Mouse (Mus musculus): ENCODE results near the gene Dph7. TPM values are rescaled to one million over a fixed set of nuclear protein-coding genes. Genes with fewer than 3 reads are reported as not detected.

Dph7 gene
- 8.5 and 9.9 TPM in 2 replicates for total RNA-seq (2021)
- long read RNA-seq, experiment 1, transcript Dph7-201 (9 exons, 1,666 nt): major isoform, 6 of 24 reads
- long read RNA-seq, experiment 1, partial matches to known transcripts: 1 of 24 reads
- long read RNA-seq, experiment 1, other reads (novel, unspliced or antisense): 16 of 24 reads
- long read RNA-seq, experiment 2, transcript Dph7-201 (9 exons, 1,666 nt): major isoform, 5 of 11 reads
- long read RNA-seq, experiment 2, partial matches to known transcripts: 1 of 11 reads
- long read RNA-seq, experiment 2, other reads (novel, unspliced or antisense): 5 of 11 reads

GRCm38 (mm10) chr2:24962304-24963000, at the start of gene Dph7:
Gene Dph7 (plus strand): TSS chr2:24962400.
- peak; percentile 93 for DNase-seq

GRCm38 (mm10) chr2:24912589-24912988, 49.6 kb upstream of the Dph7 start:
- no peak for DNase-seq

GRCm38 (mm10) chr2:24914762-24915161, 47.4 kb upstream of the Dph7 start:
- no peak for DNase-seq

- DNase-seq: peak; percentile 98
Observed at GRCm38 (mm10) chr2:24918930-24919838, 43.0 kb upstream of the Dph7 start, which contains the start of gene Ehmt1. Gene Ehmt1 (minus strand): TSS chr2:24919614.

- no peak for DNase-seq
Observed at GRCm38 (mm10) chr2:24919839-24920175, 42.4 kb upstream of the Dph7 start.

GRCm38 (mm10) chr2:24923561-24923960, 38.6 kb upstream of the Dph7 start:
- peak; percentile 57 for DNase-seq

- no peak for DNase-seq
Observed at GRCm38 (mm10) chr2:24925284-24925683, 36.9 kb upstream of the Dph7 start.

- no peak for DNase-seq
Observed at GRCm38 (mm10) chr2:24926345-24926964, 35.7 kb upstream of the Dph7 start.

GRCm38 (mm10) chr2:24926965-24927358, 35.2 kb upstream of the Dph7 start:
- no peak for DNase-seq

GRCm38 (mm10) chr2:24927810-24928479, 34.3 kb upstream of the Dph7 start:
- DNase-seq: peak; percentile 53

GRCm38 (mm10) chr2:24929119-24929518, 33.1 kb upstream of the Dph7 start:
- no peak for DNase-seq

- no peak for DNase-seq
Observed at GRCm38 (mm10) chr2:24929593-24929992, 32.6 kb upstream of the Dph7 start.

- DNase-seq: no peak
Observed at GRCm38 (mm10) chr2:24934441-24934963, 27.7 kb upstream of the Dph7 start.

GRCm38 (mm10) chr2:24935057-24935796, 27.0 kb upstream of the Dph7 start, which contains the start of gene Arrdc1:
Gene Arrdc1 (minus strand): TSS chr2:24935252.
- DNase-seq: peak; percentile 97

- DNase-seq: no peak
Observed at GRCm38 (mm10) chr2:24942092-24942491, 20.1 kb upstream of the Dph7 start.

- DNase-seq: peak; percentile 47
Observed at GRCm38 (mm10) chr2:24944304-24944703, 17.9 kb upstream of the Dph7 start.

- DNase-seq: peak; percentile 99
Observed at GRCm38 (mm10) chr2:24949421-24950188, 12.6 kb upstream of the Dph7 start, which contains the start of gene Zmynd19. Gene Zmynd19 (plus strand): TSS chr2:24949792.

- DNase-seq: no peak
Observed at GRCm38 (mm10) chr2:24950189-24950535, 12.0 kb upstream of the Dph7 start.

GRCm38 (mm10) chr2:24952537-24953055, 9.6 kb upstream of the Dph7 start:
- no peak for DNase-seq

GRCm38 (mm10) chr2:24960910-24961309, 1.3 kb upstream of the Dph7 start:
- DNase-seq: peak; percentile 66
